Mouse (Mus musculus) ES-Bruce4 (cell line): ENCODE measurements around the gene Arpp19.

Experiments
- CTCF ChIP-seq: IDR thresholded peaks from one replicate; pipeline ENCODE4 v1.8.1; 2011; ENCODE audit warnings: low read depth, low read length
- EP300 ChIP-seq: IDR thresholded peaks from 2 replicates; pipeline ENCODE4 v1.6.1; 2011; ENCODE audit warnings: low read depth, low read length; ENCODE audit not compliant: insufficient read depth
- POLR2A ChIP-seq: IDR thresholded peaks from one replicate; pipeline ENCODE4 v1.8.1; 2011; ENCODE audit warnings: low read length; ENCODE audit not compliant: insufficient read depth

DNA sequence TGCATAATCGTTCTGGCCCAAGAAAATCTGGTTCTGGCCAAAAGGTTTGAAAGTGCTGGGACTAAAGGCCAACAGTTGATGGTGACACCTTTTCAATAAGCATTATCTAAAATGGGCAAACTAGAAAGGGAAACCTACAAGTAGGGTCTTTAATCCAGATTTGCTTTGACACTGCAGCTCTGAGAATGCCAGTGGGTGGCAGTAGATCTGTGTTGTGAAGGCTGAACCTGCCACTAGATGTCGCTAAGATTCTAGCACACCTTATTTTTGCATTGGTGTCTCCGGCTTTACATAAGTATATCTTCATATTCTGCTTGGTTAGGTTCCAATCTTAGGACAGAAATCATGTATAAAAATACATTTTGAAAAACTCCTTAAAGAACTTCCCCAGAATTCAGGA is 12.6 kb downstream of the Arpp19 start:
- TF ChIP-seq CTCF (peak; percentile 49), POLR2A (no peak), EP300 (no peak)
